Mouse (Mus musculus): Measurements from ENCODE around the gene Olfr16. TPM values are rescaled to one million over a fixed set of nuclear protein-coding genes. Genes with fewer than 3 reads are reported as not detected.

The Olfr16 gene
- not detected in 2 replicates for polyA plus RNA-seq (2014; fragmentation: Nextera tagmentation; extraction: Ambion mirVana)

DNA sequence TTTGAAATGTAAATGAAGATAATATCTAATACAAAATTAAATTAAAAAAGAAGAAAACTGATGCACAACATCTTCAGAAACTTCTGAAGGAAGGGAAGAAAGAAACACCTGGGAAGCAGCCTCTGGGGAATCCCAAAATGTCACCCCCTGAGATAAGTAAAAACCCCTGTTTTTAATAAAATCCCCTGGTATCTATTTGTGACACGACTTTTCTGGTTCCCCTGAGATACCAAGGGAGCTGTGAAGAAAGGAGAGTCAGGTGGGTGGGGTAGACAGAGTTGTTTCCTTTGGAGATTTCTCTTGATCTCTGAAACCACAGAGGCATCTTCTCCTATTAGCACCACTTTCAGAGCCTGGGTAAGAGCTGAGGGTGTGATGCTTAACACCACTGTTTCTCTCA is at the start of gene Olfr16:
Gene Olfr16, plus strand, starts transcription at position 250 of the 400 bp plus-strand sequence.
- ATAC-seq (ENCODE audit: low FRiP score) (no peak), DNase-seq (ENCODE audit: low spot score, missing footprints) (no peak)
- Histone ChIP-seq H3K4me1 (ENCODE audit: control insufficient read depth, insufficient read depth, low read length) (no peaks in the 10 kb centered on the region), H3K9me3 (ENCODE audit: control insufficient read depth, low read length) (no peaks in the 10 kb centered on the region), H3K36me3 (ENCODE audit: control insufficient read depth, insufficient read depth, low read length) (no peaks in the 10 kb centered on the region), H3K4me2 (no peak within 1 kb of the TSS), H3K9ac (ENCODE audit: low read length) (no peak within 1 kb of the TSS), H3K27me3 (ENCODE audit: control insufficient read depth, insufficient read depth, low read length) (no peaks in the 10 kb centered on the region), H3K4me3 (ENCODE audit: low read depth, low read length) (no peak within 1 kb of the TSS), H3K27ac (ENCODE audit: low read depth, low read length) (no peak within 1 kb of the TSS)
- WGBS, result 52% methylated on average over 1 of the region's 1 CpGs

DNA sequence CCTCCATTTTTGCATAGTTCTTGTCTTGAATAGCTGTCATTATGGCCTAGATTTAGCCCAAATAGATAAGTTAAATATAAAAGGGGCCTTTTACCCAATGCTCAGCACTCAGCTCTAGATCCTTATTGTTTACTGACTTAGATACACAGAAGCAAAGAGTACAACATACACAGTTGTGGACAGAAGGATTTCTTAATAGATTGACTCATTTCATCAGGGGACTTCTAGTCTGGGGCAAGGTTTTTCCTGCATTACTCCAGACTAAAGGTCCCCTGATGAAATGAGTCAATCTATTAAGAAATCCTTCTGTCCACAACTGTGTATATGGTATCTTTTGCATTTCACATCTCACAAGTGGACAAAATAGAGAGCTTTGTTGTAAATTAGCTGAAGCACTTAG is 46.9 kb upstream of the Olfr16 start:
- Histone ChIP-seq H3K4me1 (ENCODE audit: control insufficient read depth, insufficient read depth, low read length) (no peaks in the 10 kb centered on the region), H3K27me3 (ENCODE audit: control insufficient read depth, insufficient read depth, low read length) (no peaks in the 10 kb centered on the region), H3K4me2 (no peak overlapping the region), H3K9ac (ENCODE audit: low read length) (no peak overlapping the region), H3K36me3 (ENCODE audit: control insufficient read depth, insufficient read depth, low read length) (no peaks in the 10 kb centered on the region), H3K27ac (ENCODE audit: low read depth, low read length) (no peak overlapping the region), H3K9me3 (ENCODE audit: control insufficient read depth, low read length) (no peaks in the 10 kb centered on the region), H3K4me3 (ENCODE audit: low read depth, low read length) (no peak overlapping the region)
- ATAC-seq (ENCODE audit: low FRiP score), result no peak
- DNase-seq (ENCODE audit: low spot score, missing footprints), result no peak

DNA sequence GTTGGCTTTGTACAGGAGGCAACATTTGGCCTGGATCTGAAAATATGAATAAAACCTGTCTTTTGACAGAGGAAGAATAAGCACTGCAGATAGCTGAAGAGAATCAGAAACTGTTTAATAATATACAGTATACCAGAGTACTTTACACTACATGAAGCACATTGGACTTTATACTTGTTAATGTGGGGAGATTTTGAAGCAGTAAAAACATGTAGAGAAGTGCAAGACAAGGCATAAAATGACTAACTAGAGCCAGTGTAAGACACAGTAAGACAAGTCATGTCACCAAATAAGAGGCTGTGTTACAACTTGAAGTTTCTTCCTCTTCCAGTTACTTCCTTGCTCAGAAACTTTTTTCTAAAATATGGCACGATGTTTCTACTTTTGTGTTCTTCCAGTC is 33.1 kb upstream of the Olfr16 start:
- no peaks in the 10 kb centered on the region for H3K9me3 ChIP-seq (ENCODE audit: control insufficient read depth, low read length)
- no peak overlapping the region for H3K4me2 ChIP-seq
- H3K4me1 ChIP-seq (ENCODE audit: control insufficient read depth, insufficient read depth, low read length), result no peaks in the 10 kb centered on the region
- H3K4me3 ChIP-seq (ENCODE audit: low read depth, low read length), result no peak overlapping the region
- 85% methylated on average over 1 of the region's 1 CpGs for WGBS
- H3K27ac ChIP-seq (ENCODE audit: low read depth, low read length), result no peak overlapping the region
- H3K36me3 ChIP-seq (ENCODE audit: control insufficient read depth, insufficient read depth, low read length), result no peaks in the 10 kb centered on the region
- no peak for DNase-seq (ENCODE audit: low spot score, missing footprints)
- ATAC-seq (ENCODE audit: low FRiP score), result no peak
- H3K27me3 ChIP-seq (ENCODE audit: control insufficient read depth, insufficient read depth, low read length), result no peaks in the 10 kb centered on the region
- H3K9ac ChIP-seq (ENCODE audit: low read length), result no peak overlapping the region

DNA sequence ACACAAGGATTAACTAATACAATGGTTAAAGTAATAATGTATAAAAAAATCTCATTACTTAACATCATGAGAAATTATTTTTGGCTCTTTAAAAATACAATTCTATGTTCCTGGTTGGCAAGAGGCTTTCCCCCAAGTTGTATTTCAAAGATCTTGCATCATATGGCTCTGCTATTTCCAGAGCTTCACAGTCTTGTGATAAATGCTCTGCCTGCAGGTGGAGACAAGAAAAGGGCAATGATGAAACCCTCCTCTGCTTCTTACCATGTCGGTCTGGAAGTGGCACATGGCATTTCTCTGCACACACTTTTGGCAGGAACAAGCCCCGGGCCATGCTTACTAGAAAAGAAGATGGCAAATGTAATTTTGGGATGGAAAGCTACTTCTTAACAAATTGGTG is 31.8 kb upstream of the Olfr16 start:
- Histone ChIP-seq H3K4me2 (no peak overlapping the region), H3K4me1 (ENCODE audit: control insufficient read depth, insufficient read depth, low read length) (no peaks in the 10 kb centered on the region), H3K27me3 (ENCODE audit: control insufficient read depth, insufficient read depth, low read length) (no peaks in the 10 kb centered on the region), H3K27ac (ENCODE audit: low read depth, low read length) (no peak overlapping the region), H3K9ac (ENCODE audit: low read length) (no peak overlapping the region), H3K36me3 (ENCODE audit: control insufficient read depth, insufficient read depth, low read length) (no peaks in the 10 kb centered on the region), H3K4me3 (ENCODE audit: low read depth, low read length) (no peak overlapping the region), H3K9me3 (ENCODE audit: control insufficient read depth, low read length) (no peaks in the 10 kb centered on the region)
- 87% methylated on average over 2 of the region's 2 CpGs for WGBS
- ATAC-seq (ENCODE audit: low FRiP score) (no peak), DNase-seq (ENCODE audit: low spot score, missing footprints) (no peak)

DNA sequence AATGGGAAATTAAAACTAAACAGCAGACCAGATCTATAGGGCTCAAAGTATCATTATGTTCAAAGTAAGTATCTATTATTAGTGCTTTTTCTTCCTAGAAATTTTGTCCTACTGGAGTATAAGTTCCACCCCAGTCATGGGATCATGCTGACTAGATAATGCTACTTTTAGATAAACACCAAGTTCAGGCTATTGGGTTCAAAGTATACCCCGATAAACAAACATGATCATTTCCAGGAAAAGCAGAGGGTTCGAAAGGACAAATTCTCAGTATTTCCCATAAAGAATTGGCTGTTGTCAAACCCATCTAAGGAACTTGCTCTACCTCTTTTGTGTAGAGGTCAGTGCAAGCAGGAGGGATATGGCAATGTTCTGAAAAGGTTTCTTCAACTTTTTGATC is 18.0 kb upstream of the Olfr16 start:
- H3K27me3 ChIP-seq (ENCODE audit: control insufficient read depth, insufficient read depth, low read length), result no peaks in the 10 kb centered on the region
- no peak overlapping the region for H3K4me2 ChIP-seq
- no peak overlapping the region for H3K9ac ChIP-seq (ENCODE audit: low read length)
- H3K4me1 ChIP-seq (ENCODE audit: control insufficient read depth, insufficient read depth, low read length), result no peaks in the 10 kb centered on the region
- DNase-seq (ENCODE audit: low spot score, missing footprints) (no peak), ATAC-seq (ENCODE audit: low FRiP score) (no peak)
- no peak overlapping the region for H3K27ac ChIP-seq (ENCODE audit: low read depth, low read length)
- H3K36me3 ChIP-seq (ENCODE audit: control insufficient read depth, insufficient read depth, low read length), result no peaks in the 10 kb centered on the region
- no peaks in the 10 kb centered on the region for H3K9me3 ChIP-seq (ENCODE audit: control insufficient read depth, low read length)
- no peak overlapping the region for H3K4me3 ChIP-seq (ENCODE audit: low read depth, low read length)
- 89% methylated on average over 2 of the region's 2 CpGs for WGBS

DNA sequence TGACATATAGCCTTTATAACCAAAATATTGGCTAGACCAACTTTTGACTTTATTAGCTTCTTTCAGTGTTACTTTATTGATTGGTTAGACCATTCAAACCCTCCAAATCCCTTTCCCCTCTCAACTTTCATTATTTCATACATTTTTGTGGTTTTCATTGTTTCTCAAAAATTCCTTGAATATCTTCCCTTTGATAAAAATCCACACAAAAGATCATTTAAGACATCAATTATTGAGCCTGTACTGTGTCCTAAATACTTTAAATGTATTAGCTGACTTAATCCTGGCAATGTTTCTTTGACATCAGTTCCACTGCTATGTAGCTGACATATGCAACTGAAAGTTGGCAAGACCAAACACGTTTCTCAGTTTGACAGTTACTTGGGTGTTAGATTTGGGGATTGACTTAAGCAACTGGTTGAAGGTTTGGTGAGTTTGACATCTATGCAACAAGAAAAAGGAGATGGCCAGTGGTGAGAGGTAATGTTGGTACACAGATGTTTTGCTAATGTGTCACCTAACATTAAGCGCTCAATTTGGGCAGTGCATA is 1.0 kb downstream of the Olfr16 start:
- H3K36me3 ChIP-seq (ENCODE audit: control insufficient read depth, insufficient read depth, low read length), result no peaks in the 10 kb centered on the region
- no peaks in the 10 kb centered on the region for H3K9me3 ChIP-seq (ENCODE audit: control insufficient read depth, low read length)
- H3K4me1 ChIP-seq (ENCODE audit: control insufficient read depth, insufficient read depth, low read length), result no peaks in the 10 kb centered on the region
- ATAC-seq (ENCODE audit: low FRiP score) (no peak), DNase-seq (ENCODE audit: low spot score, missing footprints) (no peak)
- H3K4me2 ChIP-seq, result no peak overlapping the region
- no peak overlapping the region for H3K9ac ChIP-seq (ENCODE audit: low read length)
- H3K4me3 ChIP-seq (ENCODE audit: low read depth, low read length), result no peak overlapping the region
- WGBS, result 75% methylated on average over 2 of the region's 2 CpGs
- H3K27me3 ChIP-seq (ENCODE audit: control insufficient read depth, insufficient read depth, low read length), result no peaks in the 10 kb centered on the region
- H3K27ac ChIP-seq (ENCODE audit: low read depth, low read length), result no peak overlapping the region

DNA sequence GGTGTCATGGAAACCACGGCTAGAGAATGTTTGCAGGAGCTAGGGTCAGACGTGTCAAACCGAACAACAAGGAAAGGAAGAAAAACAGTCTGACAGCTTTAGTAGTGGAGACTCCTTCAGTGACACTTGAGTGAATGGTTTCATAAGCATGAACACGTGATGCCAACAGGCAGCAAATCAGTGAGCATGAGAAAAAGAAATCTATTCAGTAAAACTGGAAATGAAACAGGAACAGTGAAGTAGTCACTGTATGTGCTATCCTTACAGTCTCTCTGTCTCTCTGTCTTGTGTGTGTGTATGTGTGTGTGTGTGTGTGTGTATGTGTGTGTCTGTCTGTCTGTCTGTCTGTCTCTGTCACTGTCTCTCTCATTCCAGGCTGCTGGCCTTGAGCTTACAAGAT is 5.2 kb downstream of the Olfr16 start:
- no peaks in the 10 kb centered on the region for H3K27me3 ChIP-seq (ENCODE audit: control insufficient read depth, insufficient read depth, low read length)
- H3K4me1 ChIP-seq (ENCODE audit: control insufficient read depth, insufficient read depth, low read length), result no peaks in the 10 kb centered on the region
- no peak overlapping the region for H3K27ac ChIP-seq (ENCODE audit: low read depth, low read length)
- DNase-seq (ENCODE audit: low spot score, missing footprints), result no peak
- ATAC-seq (ENCODE audit: low FRiP score), result no peak
- H3K4me2 ChIP-seq, result no peak overlapping the region
- H3K4me3 ChIP-seq (ENCODE audit: low read depth, low read length), result no peak overlapping the region
- H3K9me3 ChIP-seq (ENCODE audit: control insufficient read depth, low read length), result no peaks in the 10 kb centered on the region
- WGBS, result 84% methylated on average over 4 of the region's 4 CpGs
- H3K9ac ChIP-seq (ENCODE audit: low read length), result no peak overlapping the region
- no peaks in the 10 kb centered on the region for H3K36me3 ChIP-seq (ENCODE audit: control insufficient read depth, insufficient read depth, low read length)

DNA sequence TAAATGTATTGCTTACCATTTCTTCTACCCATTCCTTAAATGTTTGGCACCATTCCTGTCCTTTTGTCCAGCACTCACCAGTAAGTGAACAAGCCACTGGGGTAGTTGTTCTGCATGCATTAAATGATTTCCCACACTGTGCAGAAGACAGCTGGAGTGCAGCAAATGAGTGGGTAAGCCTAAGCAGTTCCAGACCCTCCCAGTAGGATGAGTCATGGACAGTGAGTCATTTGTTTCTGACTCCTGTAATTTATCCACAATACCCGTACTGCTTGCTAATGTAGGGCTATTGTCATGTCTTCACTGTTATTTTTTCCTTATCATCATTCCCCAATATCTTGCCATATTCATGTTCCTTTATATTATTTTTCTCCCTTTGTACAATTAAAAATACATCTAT is 10.2 kb downstream of the Olfr16 start:
- Histone ChIP-seq H3K4me2 (no peak overlapping the region), H3K9me3 (ENCODE audit: control insufficient read depth, low read length) (no peaks in the 10 kb centered on the region), H3K4me1 (ENCODE audit: control insufficient read depth, insufficient read depth, low read length) (no peaks in the 10 kb centered on the region), H3K36me3 (ENCODE audit: control insufficient read depth, insufficient read depth, low read length) (no peaks in the 10 kb centered on the region), H3K4me3 (ENCODE audit: low read depth, low read length) (no peak overlapping the region), H3K9ac (ENCODE audit: low read length) (no peak overlapping the region), H3K27ac (ENCODE audit: low read depth, low read length) (no peak overlapping the region), H3K27me3 (ENCODE audit: control insufficient read depth, insufficient read depth, low read length) (no peaks in the 10 kb centered on the region)
- ATAC-seq (ENCODE audit: low FRiP score) (no peak), DNase-seq (ENCODE audit: low spot score, missing footprints) (no peak)
- 79% methylated on average over 1 of the region's 1 CpGs for WGBS

DNA sequence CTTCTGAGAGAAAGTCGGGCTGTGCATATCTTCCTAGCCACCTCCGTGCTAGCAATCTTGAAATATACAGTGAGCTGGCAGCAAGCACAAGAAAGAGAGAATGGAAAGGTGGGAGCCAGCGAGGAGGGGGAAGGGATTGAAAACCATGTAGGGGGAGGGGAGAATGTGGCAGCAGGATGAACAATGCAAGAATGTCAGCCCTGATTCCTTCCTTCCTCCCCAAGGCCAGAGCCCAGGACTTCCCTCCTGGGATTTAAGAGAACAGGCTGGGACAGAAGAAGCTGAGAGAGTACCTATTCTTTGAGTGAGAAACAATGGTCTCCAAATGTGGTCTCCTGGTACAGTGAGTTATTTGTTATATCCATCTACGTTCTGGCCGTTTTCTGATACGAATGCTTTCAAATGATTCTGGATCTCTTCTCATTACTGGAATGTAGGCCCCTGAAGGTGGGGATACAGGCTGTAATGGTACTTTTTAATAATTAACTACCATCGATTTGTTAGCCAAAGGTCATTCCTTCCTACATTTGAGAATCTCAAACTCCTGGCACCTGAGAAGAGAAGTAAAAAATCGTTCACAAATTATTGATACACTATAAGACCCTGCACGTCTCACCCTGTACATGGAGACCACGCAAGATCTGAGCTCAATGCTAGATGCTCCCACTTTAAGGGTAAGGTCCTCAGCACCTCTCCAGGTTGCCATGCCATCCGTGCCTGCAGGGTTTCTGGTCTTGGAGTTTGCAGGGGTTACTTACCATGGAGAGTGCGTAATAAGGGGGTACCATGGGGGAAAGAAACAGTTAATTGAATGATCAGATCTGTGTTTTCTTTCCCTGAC is 39.8 kb downstream of the Olfr16 start:
- ATAC-seq (ENCODE audit: low FRiP score), result no peak
- H3K9me3 ChIP-seq (ENCODE audit: control insufficient read depth, low read length), result no peaks in the 10 kb centered on the region

More for the DNA sequence above, 39.8 kb downstream of the Olfr16 start:
- peak; percentile 80 for DNase-seq (ENCODE audit: low spot score, missing footprints)
- Histone ChIP-seq H3K27me3 (ENCODE audit: control insufficient read depth, insufficient read depth, low read length) (no peaks in the 10 kb centered on the region), H3K4me2 (no peak overlapping the region), H3K9ac (ENCODE audit: low read length) (no peak overlapping the region), H3K27ac (ENCODE audit: low read depth, low read length) (no peak overlapping the region), H3K4me1 (ENCODE audit: control insufficient read depth, insufficient read depth, low read length) (no peaks in the 10 kb centered on the region), H3K36me3 (ENCODE audit: control insufficient read depth, insufficient read depth, low read length) (no peaks in the 10 kb centered on the region), H3K4me3 (ENCODE audit: low read depth, low read length) (no peak overlapping the region)
- WGBS, result 79% methylated on average over 12 of the region's 12 CpGs
